Mouse (Mus musculus) A20 (cell line): ENCODE data around the gene Hypm.
A peak's percentile ranks its signal among the peaks of the same experiment; 100 is the strongest.

Source experiments
- DNase-seq: peaks from one replicate; pipeline ENCODE4 v3.0.0-alpha.2; 2011; ENCODE audit warnings: low read depth, low spot score

The Hypm gene

DNA sequence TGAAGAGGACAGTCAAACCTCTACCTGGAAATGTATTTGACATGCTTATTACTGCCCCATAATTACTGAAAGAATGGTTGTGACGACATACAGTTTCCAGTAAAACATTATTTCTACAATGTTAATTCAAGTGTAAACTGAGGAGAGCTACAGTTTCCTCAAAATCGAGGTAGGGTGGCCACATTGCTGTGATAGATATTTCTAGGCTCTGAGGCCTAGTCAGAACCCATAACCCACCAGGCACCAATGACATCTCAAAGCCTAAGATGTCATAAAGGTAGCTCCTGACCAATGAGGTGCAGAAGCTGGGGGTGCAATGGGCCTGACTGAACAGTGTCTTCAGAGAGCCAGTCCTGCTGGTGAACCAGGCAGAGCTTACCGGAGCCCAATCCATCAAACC is at the start of gene Hypm:
TSS of gene Hypm (plus strand) at position 301 of the 400 bp plus-strand sequence.
- DNase-seq, result no peak

DNA sequence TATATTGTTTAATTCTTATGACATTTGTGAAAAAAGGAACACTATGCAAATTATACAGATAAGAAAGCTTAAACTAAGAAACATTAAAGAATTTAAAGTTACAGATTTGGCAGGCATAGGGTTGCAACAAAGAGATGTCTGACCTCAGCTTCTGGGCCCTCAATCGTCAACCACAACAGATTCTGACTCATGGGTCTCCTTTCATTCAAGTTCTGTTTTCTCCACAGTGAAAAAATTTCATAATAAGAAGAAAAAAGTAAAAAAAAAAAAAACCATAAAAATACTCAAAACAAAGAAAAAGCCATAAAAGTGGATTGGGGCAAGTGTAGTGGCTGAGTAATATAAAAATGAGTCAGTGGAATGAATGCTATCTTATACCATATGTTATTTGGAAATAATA is 36.6 kb upstream of the Hypm start:
- no peak for DNase-seq

DNA sequence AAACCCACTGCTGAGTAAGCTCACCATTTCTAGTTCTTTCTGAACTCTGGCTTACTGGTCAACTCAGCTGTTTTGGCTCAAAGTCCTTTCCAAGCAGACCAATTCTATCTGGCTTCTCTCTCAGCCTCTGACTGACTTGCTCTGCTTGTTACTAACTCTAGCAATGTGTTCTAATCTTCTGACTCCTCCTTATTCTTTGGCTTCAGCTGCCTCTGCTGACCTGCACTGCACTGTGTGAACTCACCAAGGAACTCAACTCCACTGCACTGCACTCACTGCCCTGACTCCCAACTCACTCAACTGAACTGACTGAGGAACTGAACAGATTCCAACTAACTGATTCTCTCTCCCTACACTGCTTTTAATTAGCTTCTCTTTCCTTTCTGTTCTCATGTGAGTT is 34.3 kb upstream of the Hypm start:
- no peak for DNase-seq

DNA sequence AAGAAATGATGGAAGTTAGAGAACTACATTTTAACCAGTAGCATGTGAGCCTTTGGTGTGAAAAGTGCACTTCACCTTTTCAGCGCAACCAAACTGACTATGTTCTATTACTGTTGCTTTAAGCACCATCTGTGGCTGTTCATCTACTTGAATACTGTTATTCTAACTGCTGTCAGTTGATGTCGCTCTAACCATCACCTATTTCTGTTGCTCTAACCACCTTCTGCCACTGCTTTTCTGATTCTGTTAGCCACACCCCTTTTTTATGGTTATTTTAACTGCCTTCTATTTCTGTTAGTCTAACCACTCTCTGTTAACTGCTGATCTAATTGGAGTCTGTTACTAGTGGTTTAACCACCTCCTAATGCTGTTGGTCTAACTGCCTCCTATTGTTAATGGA is 11.9 kb upstream of the Hypm start:
- DNase-seq, result peak; percentile 30

DNA sequence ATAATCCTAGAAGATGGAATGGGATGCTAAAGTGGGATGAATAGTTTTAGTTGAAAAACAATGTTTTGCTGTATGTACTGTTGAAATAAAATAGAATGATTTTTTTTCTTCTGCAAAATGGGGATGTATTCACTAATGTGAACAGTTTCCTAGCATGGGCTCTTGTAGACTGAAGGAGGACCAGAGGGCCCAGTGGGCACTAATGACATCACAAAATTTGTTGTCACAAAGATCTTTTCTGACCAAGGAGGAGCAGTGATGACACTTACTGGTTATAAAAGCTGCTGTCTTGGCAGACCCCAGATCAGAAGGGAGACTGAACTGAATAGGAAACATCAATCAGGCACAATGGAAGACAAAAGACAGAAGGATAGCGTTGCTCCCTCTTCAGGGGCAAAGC is 2.7 kb downstream of the Hypm start, which contains the start of gene H2al3:
TSS of gene H2al3 (plus strand) at position 301 of the 400 bp plus-strand sequence.
- no peak for DNase-seq

DNA sequence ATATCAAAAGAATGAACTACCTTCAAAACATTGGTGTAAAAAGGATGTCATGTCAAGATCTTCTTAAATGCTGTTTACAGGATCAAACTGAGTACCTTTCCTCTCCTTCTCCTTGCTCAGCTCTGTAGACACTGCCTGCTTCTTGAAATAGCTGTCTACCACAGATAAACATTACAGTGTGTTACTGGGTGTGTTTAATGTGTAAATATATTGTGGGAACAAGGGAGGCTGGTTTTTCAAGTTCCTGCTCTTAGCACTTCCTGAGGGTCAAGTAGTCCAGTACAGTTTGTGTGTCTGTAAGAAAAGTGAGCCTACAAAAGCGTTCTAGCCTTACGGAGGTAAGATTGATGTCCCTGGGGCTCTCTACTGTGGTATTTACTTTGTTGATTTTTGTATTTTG is 15.1 kb downstream of the Hypm start:
- no peak for DNase-seq

DNA sequence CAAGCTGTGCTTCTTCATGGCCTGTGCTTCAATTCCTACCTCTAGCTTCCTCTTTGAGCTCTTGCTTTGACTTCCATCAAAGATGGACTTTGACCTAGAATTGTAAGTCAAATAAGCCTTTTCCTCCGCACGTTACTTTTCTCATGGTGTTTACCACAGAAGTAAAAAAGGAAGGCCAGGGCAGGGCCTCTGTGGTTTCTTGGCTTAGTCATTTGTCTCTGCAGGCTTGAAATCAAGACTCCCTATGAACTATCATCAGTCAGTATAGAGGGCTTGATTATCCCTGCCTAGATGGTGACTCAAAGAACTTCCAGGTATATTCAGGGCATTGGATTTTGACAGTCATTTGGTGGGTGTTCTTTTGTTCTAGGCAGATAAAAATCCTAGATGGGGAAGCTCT is 28.8 kb downstream of the Hypm start:
- no peak for DNase-seq

DNA sequence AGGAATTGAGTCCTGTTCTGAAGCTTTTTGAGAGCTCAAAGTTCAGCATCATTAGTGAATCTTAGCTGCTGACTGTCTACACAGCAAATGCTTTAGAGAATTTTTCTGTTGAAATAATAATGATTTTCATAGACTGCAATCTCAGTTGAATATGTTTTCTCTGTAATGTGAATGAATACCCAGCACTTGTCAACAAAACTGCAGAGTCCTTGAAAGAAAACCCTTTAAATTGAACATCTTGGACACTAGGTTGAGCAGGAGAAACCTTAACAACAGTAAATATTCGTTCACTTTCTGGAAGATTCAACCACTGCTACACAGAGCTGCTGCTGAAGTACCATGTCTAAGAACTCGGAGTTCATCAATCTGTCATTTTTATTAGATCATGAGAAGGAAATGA is 38.6 kb downstream of the Hypm start, which contains the start of gene Sytl5:
TSS of gene Sytl5 (plus strand) at position 301 of the 400 bp plus-strand sequence.
- no peak for DNase-seq
